Mouse (Mus musculus) kidney, adult 2 months (tissue): Measurements from ENCODE around the gene Xpo6.

Source experiments
- CTCF ChIP-seq: fragments of 200-500 bp; conservative IDR thresholded peaks from 2 replicates; pipeline ENCODE4 v1.5.1; 2011; ENCODE audit warnings: low read depth, mild to moderate bottlenecking, control low read depth, low read length, moderate library complexity, mixed read lengths; ENCODE audit not compliant: insufficient read depth, insufficient read length
- POLR2A ChIP-seq: fragments of 200-500 bp; IDR thresholded peaks from one replicate; pipeline ENCODE4 v1.6.1; 2011; ENCODE audit warnings: low read depth, low read length, control low read depth

DNA sequence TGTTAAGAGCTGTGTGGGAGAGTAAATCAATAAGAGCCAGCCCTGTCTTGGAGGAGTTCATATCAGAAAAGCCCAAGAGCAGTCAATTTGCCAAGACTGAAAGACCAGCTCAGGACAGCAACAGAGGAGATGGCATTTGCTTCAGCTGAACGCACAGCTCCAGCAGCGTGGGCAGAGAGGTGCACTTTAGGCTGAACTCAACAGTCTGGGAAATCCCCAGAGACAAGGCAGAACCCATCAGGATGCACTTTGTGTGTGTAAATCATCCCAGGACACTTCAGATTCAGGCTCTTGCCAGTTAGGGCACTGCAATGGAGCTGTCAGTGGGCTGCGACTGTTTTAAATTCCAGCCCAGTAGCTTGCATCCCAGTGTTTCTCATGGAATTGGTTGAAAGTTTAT, 22.5 kb upstream of the Xpo6 start:
- TF ChIP-seq CTCF: no peak
- TF ChIP-seq POLR2A: no peak
